Mouse (Mus musculus): ENCODE measurements around the gene 4930455H04Rik. TPM values are rescaled to one million over a fixed set of nuclear protein-coding genes. Genes with fewer than 3 reads are reported as not detected.

4930455H04Rik gene
- polyA plus RNA-seq, 1 experiment: not detected

DNA sequence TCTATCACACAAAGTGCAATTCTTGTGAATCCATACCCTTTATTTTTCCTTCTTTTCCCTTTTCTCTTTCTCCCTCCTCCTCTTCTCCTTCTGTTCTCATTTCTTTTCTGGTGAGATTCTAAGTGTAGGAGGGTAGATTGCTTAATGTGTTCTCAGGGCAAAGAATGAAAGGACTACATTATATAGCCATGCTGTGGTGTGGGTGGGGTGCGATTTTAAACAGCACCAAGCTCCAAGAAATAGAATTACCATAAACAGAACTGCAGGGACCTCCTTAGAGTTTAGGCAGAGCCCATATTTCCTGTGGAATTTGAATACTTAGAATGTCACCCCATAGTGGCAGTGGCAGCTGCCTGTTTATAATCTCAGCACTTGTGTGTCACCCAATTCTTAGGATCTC lies 17.7 kb downstream of the 4930455H04Rik start:
- TF ChIP-seq POLR2A (IDR thresholded peaks at IDR 0.05; ENCODE audit: extremely low read depth, insufficient read depth, low read length): no peak
- TF ChIP-seq CTCF (IDR thresholded peaks at IDR 0.05; ENCODE audit: extremely low read depth, insufficient read depth, low read length): no peak
- Histone ChIP-seq H3K4me3 (ENCODE audit: insufficient read depth, low read length) (no peak overlapping the region), H3K27ac (ENCODE audit: insufficient read depth, low read length) (0 out of 2 replicates have a peak overlapping the region, but pooled peaks have one; percentile 84), H3K4me1 (ENCODE audit: control insufficient read depth, insufficient read depth, low read length) (no peaks in the 10 kb centered on the region; the same call in 1 of the 2 replicates)

DNA sequence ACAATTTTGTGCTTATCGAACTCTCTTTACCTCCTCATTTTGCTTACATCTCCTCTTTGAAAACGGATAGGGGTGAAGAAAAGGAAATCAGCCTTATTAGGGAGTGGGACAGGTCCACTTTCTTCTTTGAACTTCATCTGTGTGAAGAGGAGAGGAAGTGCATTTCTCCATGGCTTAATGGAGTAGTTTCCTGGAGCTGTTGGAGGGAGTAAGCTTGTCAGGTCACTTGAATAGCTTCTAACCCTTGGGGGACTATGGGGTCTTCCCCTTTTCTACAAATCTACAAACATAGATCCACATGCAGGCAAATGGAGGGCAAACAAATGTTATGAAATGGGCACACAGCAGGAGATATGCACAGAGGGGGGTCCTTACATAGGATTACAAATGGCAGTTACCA lies 18.4 kb downstream of the 4930455H04Rik start:
- H3K27ac ChIP-seq (ENCODE audit: insufficient read depth, low read length): peak overlapping the region; percentile 84; the same call in 1 of the 2 replicates
- no peak overlapping the region for H3K4me3 ChIP-seq (ENCODE audit: insufficient read depth, low read length)
- TF ChIP-seq POLR2A (IDR thresholded peaks at IDR 0.05; ENCODE audit: extremely low read depth, insufficient read depth, low read length) (no peak), CTCF (IDR thresholded peaks at IDR 0.05; ENCODE audit: extremely low read depth, insufficient read depth, low read length) (no peak)
- no peaks in the 10 kb centered on the region; the same call in 1 of the 2 replicates for H3K4me1 ChIP-seq (ENCODE audit: control insufficient read depth, insufficient read depth, low read length)

GRCm38 (mm10) chr3:116988221-116988620 lies 20.2 kb downstream of the 4930455H04Rik start:
- H3K4me3 ChIP-seq (ENCODE audit: insufficient read depth, low read length): no peak overlapping the region
- no peaks in the 10 kb centered on the region; the same call in 1 of the 2 replicates for H3K4me1 ChIP-seq (ENCODE audit: control insufficient read depth, insufficient read depth, low read length)
- H3K27ac ChIP-seq (ENCODE audit: insufficient read depth, low read length): no peak overlapping the region
- TF ChIP-seq CTCF (IDR thresholded peaks at IDR 0.05; ENCODE audit: extremely low read depth, insufficient read depth, low read length) (no peak), POLR2A (IDR thresholded peaks at IDR 0.05; ENCODE audit: extremely low read depth, insufficient read depth, low read length) (no peak)

GRCm38 (mm10) chr3:116991180-116991579 lies 23.1 kb downstream of the 4930455H04Rik start:
- Histone ChIP-seq H3K4me1 (ENCODE audit: control insufficient read depth, insufficient read depth, low read length) (no peaks in the 10 kb centered on the region; the same call in 1 of the 2 replicates), H3K4me3 (ENCODE audit: insufficient read depth, low read length) (no peak overlapping the region), H3K27ac (ENCODE audit: insufficient read depth, low read length) (no peak overlapping the region)
- TF ChIP-seq CTCF (IDR thresholded peaks at IDR 0.05; ENCODE audit: extremely low read depth, insufficient read depth, low read length) (no peak), POLR2A (IDR thresholded peaks at IDR 0.05; ENCODE audit: extremely low read depth, insufficient read depth, low read length) (no peak)

DNA sequence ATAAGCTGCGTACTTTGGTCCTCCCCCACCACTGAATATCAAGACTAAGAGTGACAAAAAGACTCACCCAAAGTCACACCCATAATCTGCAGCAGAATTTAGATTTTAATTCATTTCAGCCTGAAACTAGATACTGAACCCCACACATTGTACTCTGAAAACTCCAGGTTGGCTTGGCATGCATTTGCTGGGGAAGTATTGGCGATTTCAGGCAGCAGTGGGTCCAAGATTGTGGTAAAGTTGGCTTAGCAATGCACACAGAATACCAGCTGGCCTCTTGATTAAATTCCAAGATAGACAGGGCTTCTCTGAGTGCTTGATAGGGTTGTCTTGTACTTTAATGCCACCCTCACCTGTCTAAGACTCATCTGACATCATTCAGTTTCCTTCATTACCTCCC lies 24.9 kb downstream of the 4930455H04Rik start:
- Histone ChIP-seq H3K4me3 (ENCODE audit: insufficient read depth, low read length) (no peak overlapping the region), H3K27ac (ENCODE audit: insufficient read depth, low read length) (no peak overlapping the region), H3K4me1 (ENCODE audit: control insufficient read depth, insufficient read depth, low read length) (no peaks in the 10 kb centered on the region)
- TF ChIP-seq POLR2A (IDR thresholded peaks at IDR 0.05; ENCODE audit: extremely low read depth, insufficient read depth, low read length) (no peak), CTCF (IDR thresholded peaks at IDR 0.05; ENCODE audit: extremely low read depth, insufficient read depth, low read length) (no peak)

- TF ChIP-seq CTCF (IDR thresholded peaks at IDR 0.05; ENCODE audit: extremely low read depth, insufficient read depth, low read length): no peak
- TF ChIP-seq POLR2A (IDR thresholded peaks at IDR 0.05; ENCODE audit: extremely low read depth, insufficient read depth, low read length): no peak
- no peak overlapping the region for H3K27ac ChIP-seq (ENCODE audit: insufficient read depth, low read length)
Measured at GRCm38 (mm10) chr3:117001686-117002485, 33.8 kb downstream of the 4930455H04Rik start.

GRCm38 (mm10) chr3:117003379-117003778 lies 35.3 kb downstream of the 4930455H04Rik start:
- H3K27ac ChIP-seq (ENCODE audit: insufficient read depth, low read length): no peak overlapping the region
- H3K4me1 ChIP-seq (ENCODE audit: control insufficient read depth, insufficient read depth, low read length): peaks cover 8% of the 10 kb centered on the region; the same call in 1 of the 2 replicates
- no peak overlapping the region for H3K4me3 ChIP-seq (ENCODE audit: insufficient read depth, low read length)
- no peak for TF ChIP-seq CTCF (IDR thresholded peaks at IDR 0.05; ENCODE audit: extremely low read depth, insufficient read depth, low read length)

More at GRCm38 (mm10) chr3:117001686-117002485, 33.8 kb downstream of the 4930455H04Rik start:
- Histone ChIP-seq H3K4me1 (ENCODE audit: control insufficient read depth, insufficient read depth, low read length) (peaks cover 4% of the 10 kb centered on the region; the same call in 1 of the 2 replicates), H3K4me3 (ENCODE audit: insufficient read depth, low read length) (no peak overlapping the region)

DNA sequence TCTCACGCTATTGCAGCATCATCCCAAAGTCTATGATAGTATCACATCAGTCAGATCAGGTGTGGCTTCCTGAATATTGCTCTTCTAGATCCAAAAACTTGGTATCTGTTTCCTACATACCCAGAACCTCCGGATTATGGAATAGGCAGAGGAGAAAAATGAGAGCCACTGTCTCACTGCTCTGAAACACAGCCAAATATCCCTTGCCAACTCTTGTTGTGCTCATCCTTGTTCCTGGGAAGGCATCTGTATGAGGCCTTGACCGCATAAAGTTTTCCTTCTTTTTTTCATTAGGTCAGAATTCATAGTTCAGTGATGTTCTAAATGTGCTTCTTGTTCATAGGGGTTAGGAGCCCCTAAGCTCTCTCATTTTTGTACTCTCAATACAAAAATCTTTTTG lies 38.6 kb downstream of the 4930455H04Rik start:
- Histone ChIP-seq H3K4me3 (ENCODE audit: insufficient read depth, low read length) (no peak overlapping the region), H3K4me1 (ENCODE audit: control insufficient read depth, insufficient read depth, low read length) (peaks cover 10% of the 10 kb centered on the region), H3K27ac (ENCODE audit: insufficient read depth, low read length) (no peak overlapping the region)
- TF ChIP-seq POLR2A (IDR thresholded peaks at IDR 0.05; ENCODE audit: extremely low read depth, insufficient read depth, low read length) (no peak), CTCF (IDR thresholded peaks at IDR 0.05; ENCODE audit: extremely low read depth, insufficient read depth, low read length) (no peak)

DNA sequence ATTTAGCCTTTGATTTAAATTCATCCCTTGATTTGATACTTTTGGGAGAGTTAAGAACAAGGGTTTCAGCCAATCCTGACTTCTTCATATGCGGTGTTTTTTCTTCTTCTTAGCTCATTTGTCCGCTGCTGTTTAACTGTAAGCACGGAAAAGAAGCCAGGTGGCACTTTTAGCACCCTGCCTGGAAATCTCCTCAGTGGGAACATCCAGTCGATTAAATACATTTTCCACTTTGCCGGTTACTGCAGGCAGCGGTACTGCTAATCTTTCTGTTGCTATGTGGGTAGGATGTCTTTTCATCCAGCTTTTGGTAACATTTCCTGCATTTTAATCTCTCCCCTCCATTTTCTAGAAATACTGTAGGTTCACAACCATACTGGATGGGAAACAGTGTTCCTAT lies 39.3 kb downstream of the 4930455H04Rik start:
- Histone ChIP-seq H3K4me3 (ENCODE audit: insufficient read depth, low read length) (no peak overlapping the region), H3K4me1 (ENCODE audit: control insufficient read depth, insufficient read depth, low read length) (peaks cover 10% of the 10 kb centered on the region), H3K27ac (ENCODE audit: insufficient read depth, low read length) (no peak overlapping the region)
- TF ChIP-seq POLR2A (IDR thresholded peaks at IDR 0.05; ENCODE audit: extremely low read depth, insufficient read depth, low read length) (no peak), CTCF (IDR thresholded peaks at IDR 0.05; ENCODE audit: extremely low read depth, insufficient read depth, low read length) (no peak)

DNA sequence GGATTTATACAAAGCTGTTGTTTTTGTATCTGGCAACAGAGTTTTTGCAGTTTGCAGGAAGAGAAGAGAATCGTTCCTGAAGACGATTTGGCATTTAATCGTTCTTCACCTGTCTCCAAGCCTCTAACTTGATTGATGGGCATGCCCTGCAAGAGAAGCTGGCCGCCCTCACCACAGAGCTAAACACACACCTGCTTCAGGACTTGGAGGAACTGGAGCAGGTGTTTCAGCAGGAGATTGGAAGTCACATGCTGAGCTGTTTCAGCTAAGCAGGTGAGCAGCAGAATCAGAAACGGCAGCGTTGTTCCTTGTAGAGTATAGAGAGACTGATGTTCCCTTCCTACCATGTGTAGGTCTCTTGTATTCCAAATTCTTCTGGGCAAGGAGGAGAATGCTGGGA lies 42.1 kb downstream of the 4930455H04Rik start:
- Histone ChIP-seq H3K4me1 (ENCODE audit: control insufficient read depth, insufficient read depth, low read length) (peaks cover 6% of the 10 kb centered on the region), H3K4me3 (ENCODE audit: insufficient read depth, low read length) (no peak overlapping the region), H3K27ac (ENCODE audit: insufficient read depth, low read length) (no peak overlapping the region)
- TF ChIP-seq CTCF (IDR thresholded peaks at IDR 0.05; ENCODE audit: extremely low read depth, insufficient read depth, low read length): no peak
- no peak for TF ChIP-seq POLR2A (IDR thresholded peaks at IDR 0.05; ENCODE audit: extremely low read depth, insufficient read depth, low read length)

Data from cortical plate, adult 2 months (tissue).